Mouse (Mus musculus) monocyte, adult 2 months (primary cell): ENCODE measurements at regions not wholly inside any gene's neighbourhood (a gene's known extent, or its start where the extent isn't known, plus 50 kb on each side); places are given as distances from the start of the nearest gene placed in this dataset.

ENCODE experiments used
- DNase-seq, 2 experiments: peaks; one replicate each; pipeline ENCODE4 v3.0.0; 2022; ENCODE audit warnings: low spot score in 2 of 2, low read depth in 1 of 2

DNA sequence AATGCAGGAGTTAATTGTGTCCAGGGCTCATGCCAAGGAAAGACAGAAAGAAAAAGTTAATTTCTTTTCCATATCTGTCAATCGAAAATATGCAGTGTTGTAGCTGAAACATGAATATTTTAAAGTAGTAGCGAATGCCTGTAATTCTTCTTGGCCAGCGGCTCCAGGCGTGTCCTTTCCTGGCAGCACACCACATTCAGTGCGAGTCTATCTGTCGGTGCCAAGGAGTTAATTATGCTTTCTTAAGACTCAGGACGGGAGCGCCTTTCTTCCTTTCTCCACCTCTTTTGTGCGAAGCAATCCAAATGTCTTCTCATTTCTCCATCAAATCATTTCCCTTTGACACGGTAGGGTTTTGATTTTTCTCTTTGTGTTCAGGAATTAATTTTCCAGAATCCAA is 226.5 kb upstream of the Nrip1 start:
- DNase-seq: no peak

DNA sequence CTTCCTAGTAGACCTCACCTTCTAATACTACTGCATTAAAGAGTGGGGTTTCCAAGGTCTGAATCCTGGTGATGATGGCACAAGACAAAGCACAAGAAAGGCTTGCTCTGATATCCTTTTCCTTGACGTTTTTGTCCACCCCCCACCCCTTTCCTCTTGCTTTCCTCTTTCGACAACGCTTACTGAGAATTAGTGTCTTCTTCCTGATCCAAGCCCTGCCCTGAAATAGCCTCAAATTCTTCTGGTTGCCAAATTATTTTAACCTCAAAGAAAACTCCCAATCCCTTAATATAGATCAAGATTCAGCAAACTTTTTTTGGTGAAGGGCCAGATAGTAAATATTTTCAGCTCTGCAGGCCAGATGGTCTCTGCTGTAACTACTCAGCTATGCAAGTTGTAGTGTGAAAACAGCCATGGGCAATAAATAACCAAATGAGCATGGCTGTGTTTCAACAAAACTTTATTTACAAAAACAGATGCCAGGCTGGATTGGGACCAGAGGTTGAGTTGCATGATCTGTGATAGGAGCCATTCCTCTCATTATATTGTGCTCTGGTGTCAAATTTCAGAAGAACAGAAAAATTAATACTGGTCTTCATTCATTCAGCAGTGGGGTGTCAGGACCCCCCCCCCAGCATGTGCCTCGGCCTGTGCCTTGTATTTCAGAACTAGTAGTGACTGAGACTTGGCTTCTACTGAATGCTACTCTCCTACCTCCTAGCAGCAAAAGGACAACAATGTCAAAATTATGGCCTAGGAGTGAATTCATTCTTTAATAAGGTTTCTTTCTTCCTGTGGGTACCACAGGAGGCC is 218.5 kb upstream of the Nrip1 start:
- DNase-seq: no peak

DNA sequence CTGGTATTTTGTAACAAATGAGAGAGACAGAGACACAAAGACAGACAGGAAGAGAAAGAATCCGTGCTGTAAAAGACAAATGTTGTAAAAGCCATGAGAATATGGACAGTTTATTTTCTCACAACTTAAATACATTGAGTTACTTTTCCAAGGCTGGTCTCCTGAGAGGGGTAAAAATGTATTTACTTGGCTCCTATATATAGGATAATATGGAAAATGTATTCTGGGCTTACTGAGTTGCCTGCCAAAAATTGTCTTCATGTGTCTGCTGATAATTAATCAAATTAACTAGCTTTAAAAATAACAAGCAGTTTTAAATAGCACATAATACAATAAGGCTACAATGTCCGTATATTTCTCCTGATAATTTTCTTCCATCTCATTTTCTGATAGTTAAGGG is 216.2 kb upstream of the Nrip1 start:
- DNase-seq: no peak

DNA sequence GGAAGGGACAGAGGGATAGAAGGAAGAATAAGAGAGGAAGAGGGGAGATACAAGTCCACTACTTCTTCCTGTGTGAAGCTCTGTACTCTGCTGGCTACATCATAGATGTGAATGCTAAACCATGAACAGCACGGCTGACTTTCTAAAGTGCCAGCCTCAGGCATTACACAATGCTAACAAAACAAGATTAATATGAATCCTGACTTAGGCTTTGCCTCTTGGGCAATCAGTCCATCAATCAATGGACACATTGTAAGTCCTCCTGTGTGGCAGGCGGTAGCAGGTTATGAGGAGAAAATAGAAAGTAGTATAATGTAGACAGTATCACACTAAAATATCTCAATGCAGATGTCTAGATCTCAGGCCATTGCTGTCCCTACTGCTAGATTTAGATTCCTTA is 203.6 kb upstream of the Nrip1 start:
- no peak for DNase-seq

DNA sequence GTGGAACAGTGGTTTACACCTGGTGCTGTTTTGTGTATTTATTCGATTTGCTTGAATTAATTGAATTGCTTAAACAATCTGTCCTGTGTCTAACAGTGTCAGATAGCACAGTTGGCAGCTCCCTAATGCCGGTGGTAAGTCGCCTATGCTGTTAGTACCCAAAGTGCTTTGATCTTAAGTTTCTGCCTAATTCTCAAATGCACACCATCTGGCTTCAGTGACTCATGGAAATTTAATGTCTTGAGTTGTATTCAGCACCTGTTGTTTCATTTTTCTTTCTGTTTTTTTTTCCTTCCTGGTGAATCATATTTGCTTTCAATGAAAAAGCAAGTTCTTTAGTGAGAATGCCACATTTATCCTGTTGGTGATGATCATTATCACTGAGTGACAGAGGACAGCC is 201.7 kb upstream of the Nrip1 start:
- DNase-seq: no peak

DNA sequence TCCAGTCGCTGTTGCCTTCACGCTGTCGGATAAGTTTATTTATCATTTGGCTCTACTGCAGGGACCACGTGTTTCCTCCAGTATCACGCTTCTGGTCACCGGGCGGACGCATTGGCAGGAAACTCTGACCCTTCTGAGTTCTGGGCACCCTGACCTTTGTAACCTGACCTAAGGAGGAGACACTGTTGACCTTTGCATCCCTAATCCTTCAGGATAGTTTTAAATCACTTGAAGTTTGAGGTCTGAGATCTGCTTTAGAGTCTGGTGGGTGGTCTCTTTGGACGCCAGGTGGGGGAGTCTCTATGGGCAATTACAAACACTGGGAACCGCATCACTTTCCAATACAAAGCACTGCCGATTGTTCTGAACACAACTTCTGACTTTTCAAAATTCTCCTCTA is 192.6 kb upstream of the Nrip1 start:
- DNase-seq: no peak

DNA sequence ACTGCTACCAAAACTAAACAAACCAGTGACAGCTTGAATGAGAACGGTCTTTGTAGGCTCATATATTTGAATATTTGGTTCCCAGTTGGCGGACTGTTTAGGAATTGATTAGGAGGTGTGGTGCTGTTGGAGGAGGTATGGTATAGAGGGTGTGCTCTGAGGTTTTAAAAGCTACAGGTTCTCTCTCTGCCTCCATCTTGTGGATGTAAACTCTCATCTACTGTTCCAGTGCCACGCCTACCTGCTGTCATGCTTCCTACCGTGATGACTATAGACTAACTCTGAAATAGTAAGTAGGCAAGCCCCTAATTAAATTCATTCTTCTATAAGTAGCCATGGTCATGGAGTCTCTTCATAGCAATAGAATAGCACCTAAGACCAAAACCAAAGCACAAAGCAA is 181.2 kb upstream of the Nrip1 start:
- DNase-seq: no peak

DNA sequence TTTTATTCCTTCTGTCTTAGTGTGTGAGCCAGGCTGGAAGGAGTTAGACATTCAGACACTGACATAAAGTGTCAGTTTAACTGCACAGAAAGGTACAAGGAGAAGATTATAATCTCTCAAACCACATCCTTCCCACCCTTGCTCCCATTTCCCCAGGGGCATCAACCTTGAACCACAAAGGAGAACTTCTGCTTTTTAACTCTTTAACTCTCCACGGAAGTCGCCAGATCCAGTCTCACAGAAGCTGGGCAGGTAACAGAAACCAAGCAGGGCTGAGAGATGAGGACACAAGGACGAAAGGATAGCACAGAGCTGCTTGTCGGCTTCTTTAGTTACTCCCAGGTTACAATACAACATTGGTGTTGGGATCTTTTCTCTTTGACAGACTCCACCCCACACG is 176.0 kb upstream of the Nrip1 start:
- no peak for DNase-seq

DNA sequence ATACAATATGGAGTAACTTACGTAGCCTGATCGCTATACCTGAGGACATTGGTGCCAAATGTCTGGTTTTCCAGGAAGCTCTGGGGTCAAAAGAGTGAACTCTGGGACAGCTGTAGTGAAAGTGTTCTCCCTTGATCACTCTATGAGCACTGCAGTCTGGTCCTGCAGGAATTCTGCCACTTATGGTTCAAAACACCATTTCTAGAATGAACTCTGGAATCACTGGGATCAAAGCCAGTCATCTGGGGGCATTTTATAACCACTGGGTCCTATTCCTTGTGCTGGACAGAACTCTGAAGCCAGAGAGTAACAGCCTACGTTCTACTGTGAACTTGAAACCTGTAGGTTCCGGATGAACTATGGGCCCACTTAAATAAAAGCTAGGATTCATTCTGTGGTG is 173.5 kb upstream of the Nrip1 start:
- no peak for DNase-seq

DNA sequence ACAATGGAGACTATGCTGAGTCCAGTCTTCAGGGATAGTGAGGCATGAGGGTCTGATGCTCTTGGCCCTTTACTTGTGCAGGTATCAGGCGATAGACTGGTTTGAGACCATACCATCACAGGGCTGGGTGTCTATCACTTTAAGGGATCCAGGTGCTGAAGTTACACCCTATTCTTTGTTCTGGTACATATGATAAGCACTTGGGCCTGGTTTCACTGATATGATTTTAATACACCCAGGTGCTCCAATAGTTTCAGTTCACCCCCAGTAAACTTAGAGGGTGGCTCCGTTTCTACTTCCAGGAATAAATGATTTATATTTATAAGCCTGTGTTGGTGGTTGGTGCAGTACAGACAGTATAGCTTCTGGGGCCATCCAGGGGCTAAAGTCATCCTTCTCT is 173.0 kb upstream of the Nrip1 start:
- no peak for DNase-seq

DNA sequence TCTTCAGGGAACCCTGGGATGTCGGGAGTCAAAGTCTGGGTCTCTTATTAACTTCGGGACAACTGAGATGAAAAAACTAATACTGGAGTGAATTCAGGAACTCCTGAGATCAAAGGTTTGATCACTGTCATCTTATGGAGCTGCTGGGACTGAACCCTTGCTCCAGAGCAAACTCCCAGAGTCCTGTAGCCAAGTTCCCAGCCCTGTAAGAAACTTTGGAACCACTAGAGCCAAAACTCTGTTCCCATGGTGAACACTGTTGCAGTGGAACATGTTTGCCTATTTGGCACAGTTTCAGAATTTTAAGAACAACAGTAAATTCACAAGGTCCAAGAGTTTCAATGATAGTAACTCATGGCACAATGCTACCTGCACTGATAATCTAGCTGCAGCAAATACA is 172.3 kb upstream of the Nrip1 start:
- DNase-seq: no peak

DNA sequence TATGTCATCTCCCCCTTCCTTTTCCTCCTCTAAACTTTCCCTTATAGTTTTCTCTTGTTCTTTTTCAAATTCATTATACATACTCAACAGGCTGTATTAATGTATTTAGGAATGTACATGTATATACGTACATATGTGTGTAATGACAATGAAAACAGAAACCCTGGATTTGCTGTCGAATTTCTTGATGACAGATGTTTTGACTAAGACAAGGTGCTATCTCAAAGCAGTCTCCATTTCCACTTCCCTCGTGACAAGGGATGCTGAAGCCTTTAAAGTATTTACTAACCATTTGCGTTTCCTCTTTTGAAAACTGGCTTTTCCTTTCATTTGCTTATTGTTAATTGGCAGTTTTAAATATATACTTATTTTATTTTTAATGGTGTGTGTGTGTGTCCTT is 171.3 kb upstream of the Nrip1 start:
- no peak for DNase-seq

DNA sequence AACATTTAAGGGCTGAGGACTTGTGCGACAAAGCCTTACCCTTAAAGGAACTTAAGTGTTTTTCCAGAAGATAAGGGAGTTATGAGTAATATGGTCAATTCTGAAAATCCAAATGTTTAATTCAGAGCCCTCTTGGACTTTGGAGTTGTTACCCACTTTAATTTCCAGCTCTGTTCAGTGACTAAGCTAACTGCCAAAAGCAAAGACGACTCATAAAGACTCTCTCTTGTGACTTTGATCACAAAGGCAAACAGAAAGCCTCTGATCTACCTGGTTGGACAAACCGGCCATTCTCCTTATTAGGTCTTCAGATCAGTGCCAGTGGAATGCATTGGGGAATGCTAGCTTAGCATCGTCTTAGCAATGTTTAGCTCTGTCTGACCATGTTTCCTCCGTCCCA is 167.3 kb upstream of the Nrip1 start:
- DNase-seq: no peak

DNA sequence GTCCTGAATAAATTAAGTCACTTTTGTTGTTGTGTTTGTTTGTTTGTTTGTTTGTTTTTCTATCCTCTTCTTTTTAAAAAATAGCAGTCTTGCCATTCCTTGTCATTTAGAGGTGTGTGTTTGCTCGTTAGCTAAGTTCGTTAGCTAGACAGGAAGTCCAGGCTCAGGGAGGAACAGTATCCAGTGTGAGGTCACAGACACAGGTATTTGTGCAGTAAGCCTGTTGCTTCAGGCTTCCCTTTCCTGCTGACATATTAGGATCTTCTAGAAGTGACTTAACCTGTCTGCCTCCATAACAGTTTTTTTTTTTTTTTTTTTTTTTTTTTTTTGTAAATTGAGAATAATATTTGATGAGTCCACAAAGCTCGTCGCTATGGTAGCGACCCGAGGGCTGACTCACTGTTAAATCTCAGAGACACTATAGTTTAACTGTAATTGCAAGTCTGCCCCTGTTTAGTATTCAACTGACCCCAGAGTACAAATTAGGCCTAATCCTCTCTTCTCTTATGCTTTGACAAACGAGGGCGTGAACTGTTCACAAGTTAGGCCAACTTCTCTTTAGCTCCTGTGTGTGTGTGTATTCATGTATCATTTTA is 166.8 kb upstream of the Nrip1 start:
- no peak for DNase-seq

DNA sequence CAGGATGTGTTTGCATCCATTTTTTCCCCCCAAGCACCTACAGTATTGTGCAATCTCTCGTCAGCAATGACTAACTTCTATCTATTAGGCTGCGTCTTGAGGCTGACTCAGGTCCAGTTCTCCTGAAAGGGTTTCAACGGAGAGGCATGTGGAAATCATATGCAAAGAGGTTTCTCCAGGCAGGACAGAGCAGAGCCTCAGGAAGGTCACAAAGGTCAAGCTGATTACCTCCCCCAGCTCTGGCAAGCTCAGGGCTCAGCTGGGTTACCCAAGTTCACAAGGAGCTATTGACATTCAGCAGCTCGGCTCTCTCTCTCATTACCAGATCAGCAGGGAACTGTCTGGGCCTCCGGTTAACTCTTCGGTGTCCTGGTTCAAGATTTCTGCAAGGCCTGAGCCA is 166.0 kb upstream of the Nrip1 start:
- DNase-seq: no peak

DNA sequence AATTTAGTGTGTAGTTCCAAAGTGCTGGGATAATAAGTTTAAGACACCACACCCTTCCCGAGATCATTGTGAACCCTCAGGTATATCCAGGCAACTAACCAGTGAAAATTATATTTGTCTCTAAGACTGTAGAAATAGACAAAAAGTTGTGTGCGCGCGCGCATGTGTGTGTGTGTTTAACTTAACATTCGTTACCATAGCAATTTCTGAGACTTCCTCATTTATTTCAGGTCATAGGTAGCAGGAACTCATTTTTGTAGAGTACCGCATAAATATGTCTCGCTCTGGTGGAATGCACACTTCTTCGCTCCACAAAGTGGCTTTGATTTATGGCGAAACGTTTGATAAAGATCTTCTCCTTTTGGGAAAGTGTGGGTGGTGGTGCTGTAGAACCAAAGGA is 164.2 kb upstream of the Nrip1 start:
- DNase-seq: no peak

DNA sequence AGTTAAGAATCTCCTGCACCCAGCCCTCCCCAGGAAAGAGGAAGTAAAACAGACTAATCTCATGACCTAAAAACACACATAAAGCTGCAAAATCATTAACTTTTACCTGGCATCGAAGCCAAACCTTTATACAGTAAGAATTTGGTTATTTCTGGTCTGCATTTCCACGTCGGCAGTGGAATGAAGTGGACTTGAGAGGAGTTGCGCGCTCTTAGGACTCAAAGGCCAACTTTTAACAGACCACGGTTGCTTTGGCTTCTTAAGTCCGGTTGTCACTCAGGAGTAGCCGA is 159.2 kb upstream of the Nrip1 start:
- no peak for DNase-seq

DNA sequence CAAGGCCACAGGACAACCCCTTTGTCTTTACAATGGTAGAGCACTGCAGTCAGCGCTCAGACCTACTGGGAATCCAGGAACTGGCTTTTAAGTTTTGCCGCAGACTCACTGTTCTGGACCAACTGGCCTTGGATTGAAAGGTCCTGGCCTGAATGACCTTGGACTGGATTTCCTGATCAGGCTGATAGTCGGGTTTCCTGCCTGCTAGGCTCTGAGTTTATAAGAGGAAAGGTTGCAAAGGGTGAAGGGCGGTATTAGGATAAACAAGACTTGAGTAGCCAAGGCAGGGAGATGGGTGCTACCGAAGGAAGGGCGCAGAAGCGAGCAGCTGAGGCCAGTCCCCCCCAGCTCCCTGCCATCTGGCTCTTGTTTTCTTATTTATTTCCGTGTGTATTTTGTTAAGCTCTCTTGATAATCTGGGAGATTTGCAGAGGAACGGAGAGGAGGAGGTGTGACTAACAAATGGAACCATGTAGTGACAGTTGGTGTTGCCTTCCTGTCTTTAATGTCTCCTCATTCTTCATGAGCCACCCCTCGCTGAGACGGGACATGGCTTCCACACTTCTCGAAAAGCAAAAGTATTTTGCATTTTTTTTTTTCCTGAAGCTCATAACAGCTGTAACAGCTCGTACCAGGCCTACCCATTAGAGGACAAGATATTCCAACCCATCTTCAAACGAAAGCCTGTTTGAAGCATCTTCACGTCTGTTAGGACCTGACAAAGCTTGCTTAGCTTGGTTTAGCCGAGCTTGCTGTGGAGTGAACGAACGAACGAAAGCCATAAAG is 158.7 kb upstream of the Nrip1 start:
- DNase-seq: no peak

DNA sequence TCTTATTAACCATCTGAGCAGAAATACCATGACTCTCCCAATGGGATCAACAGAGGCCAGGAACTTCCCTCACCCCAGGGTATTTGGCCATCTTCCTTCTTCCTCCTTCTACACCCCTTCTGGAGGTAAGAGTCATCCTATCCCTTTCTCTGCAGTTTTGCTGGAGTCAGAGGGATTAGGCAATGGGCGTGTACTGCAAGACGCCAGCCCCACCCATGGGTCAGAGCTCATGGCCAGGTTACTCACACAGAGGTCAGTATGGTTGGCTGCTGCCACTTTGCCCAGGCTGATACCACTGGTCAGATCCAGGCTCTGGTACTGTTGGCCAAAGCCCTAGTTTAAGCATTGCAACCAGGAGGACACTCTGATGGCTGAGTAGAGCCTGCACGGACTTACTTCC is 157.3 kb upstream of the Nrip1 start:
- no peak for DNase-seq

DNA sequence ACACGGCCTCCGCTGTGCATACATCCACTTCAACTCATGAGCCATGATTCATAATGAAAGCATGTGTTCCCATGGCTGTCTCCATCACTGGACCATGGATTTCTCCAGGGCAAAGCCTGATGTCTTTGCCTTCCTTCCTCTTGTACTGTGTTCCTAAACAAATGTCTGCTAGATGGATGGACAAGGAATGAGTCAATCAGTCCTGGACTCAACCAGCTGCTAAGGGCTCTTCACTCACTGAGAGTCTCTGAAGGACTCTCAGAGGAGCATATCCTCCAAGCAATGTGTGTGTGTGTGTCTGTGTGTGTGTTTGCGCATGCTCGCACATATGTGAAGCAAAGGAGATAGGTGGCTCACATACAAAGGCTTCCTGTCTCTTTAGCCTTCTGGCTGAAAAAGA is 156.0 kb upstream of the Nrip1 start:
- no peak for DNase-seq

DNA sequence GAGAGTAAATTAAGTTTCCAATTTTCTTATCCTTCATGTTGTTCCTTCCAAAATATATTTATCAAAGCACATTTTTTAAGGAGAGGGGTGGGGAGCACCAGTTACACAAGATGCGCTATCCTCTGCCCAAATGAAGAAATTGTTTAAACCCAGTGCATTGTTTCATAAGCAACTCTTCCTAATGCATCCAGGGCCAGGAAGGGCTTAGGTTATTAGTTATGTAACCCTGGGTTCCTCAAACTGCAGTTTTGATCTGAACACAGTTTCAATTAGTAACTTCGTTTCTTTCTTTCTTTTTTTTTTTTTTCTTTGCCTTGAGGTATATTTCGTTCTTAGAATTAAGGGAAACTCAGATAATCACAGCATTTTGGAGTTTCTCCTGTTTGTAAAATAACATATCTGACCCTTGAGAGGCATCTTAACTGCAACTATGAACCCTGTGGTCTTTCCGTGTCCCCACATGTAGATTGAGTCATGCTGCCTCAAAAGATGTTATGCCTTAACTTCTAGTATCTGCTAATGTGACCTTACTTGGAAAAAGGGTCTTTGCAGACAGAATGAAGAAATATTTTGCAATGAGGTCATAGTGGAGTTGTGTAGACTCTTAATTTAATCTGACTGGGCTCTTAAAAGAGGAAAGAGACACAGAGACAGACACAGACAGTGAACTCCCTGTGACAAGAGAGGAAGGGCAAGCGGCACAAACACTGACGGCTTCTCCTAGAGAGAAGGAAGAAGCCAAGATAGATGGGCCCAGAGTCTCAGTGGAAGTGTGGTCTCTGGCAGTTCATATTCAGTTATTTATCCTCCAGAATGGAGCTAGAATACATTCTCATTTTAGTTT is 153.7 kb upstream of the Nrip1 start:
- no peak for DNase-seq

DNA sequence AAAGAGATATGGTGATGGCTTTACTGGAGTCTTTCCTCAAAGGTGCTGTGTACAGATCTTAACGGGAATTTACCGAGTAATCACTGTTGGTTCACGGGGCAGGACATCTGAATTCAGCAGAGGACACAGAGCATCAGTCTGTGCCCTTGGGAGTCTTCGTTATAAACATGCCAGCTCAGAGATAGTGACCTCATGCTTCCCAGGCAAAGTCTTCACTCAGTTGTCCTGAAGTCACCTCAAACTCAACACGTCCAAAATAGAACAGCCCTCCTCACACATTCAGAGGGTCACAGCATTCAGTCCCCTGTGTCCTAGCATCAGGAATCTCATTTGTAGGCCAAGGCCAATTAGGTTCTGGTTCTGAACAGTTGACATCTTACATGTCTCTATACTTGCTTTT is 151.9 kb upstream of the Nrip1 start:
- no peak for DNase-seq
